Mouse (Mus musculus): Measurements from ENCODE around the gene D430042O09Rik. TPM values are rescaled to one million over a fixed set of nuclear protein-coding genes. Genes with fewer than 3 reads are reported as not detected.
"Not testable (repeated sequence)": the region's sequence is repeated elsewhere in the genome, so short reads cannot be mapped to it uniquely, and the experiment has no call there.

D430042O09Rik gene
- 6.8 and 7.6 TPM in 2 replicates for polyA plus RNA-seq (2015; fragmentation: Nextera tagmentation; extraction: Ambion mirVana)

DNA sequence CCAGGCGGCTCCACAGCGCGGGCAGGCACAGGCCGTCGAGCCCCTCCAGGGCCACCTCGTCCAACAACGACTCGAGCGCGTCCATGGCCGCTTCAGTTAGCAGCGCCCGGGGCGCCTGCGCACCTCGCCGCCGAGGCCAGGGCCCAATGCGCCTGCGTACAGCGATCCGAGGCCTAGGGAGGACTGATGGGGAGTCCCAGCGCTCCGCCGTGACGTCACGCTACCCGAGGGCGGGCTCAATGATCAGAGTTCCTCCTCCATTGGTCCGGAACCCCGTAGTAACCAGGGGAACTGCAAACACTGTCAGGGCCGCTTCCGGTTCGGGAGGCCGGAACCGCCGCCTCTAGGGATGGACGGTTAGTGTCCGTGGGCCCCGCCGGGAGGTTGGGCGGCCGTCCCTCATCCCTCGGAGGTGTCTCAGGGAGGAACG lies at the start of gene D430042O09Rik, which contains the start of gene Gtf3c1:
Gene D430042O09Rik (plus strand): TSS at position 296 of the 430 bp plus-strand sequence.
Gene Gtf3c1 (minus strand): TSS at position 188 of the 430 bp plus-strand sequence.
- H3K4me3 ChIP-seq = peak within 1 kb of the TSS; percentile 93
- ATAC-seq (ENCODE audit: low FRiP score) = peak; percentile 99

DNA sequence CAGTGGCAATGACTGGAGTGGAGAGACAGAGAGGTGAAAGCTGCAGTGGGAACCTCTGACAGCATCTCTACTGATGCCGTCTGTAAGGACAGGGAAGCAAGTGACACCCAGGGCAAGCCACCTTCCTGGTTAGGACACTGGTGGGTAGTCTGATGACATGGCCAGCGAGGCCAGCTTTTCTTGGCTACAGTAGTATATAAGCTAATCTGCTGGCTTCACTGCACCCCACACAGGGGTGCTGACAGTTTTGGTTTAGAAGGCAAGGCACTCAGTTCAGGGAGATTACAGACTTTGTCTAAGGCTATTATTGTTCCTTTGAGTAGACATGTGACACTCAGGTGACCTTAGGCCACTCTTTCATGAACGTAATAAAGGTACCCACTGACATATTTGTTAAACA lies 44.0 kb upstream of the D430042O09Rik start:
- H3K36me3 ChIP-seq = peaks cover 95% of the 10 kb centered on the region
- no peak for ATAC-seq (ENCODE audit: low FRiP score)
- no peaks in the 10 kb centered on the region for H3K27me3 ChIP-seq
- no peak overlapping the region for H3K9ac ChIP-seq
- H3K4me3 ChIP-seq = no peak overlapping the region
- no peak overlapping the region for H3K27ac ChIP-seq
- no peak overlapping the region for H3K4me2 ChIP-seq
- WGBS = 88% methylated on average over 3 of the region's 3 CpGs
- H3K9me3 ChIP-seq = no peaks in the 10 kb centered on the region
- no peaks in the 10 kb centered on the region for H3K4me1 ChIP-seq (replicated peaks)

More for the DNA sequence above, at the start of gene D430042O09Rik, which contains the start of gene Gtf3c1:
- Histone ChIP-seq H3K9me3 (no peaks in the 10 kb centered on the region), H3K27me3 (no peaks in the 10 kb centered on the region), H3K4me1 (replicated peaks) (peaks cover 42% of the 10 kb centered on the region), H3K36me3 (peaks cover 16% of the 10 kb centered on the region), H3K9ac (peak within 1 kb of the TSS; percentile 95), H3K4me2 (peak within 1 kb of the TSS; percentile 89), H3K27ac (peak within 1 kb of the TSS; percentile 96)
- under 1% methylated on average over 45 of the region's 45 CpGs for WGBS

DNA sequence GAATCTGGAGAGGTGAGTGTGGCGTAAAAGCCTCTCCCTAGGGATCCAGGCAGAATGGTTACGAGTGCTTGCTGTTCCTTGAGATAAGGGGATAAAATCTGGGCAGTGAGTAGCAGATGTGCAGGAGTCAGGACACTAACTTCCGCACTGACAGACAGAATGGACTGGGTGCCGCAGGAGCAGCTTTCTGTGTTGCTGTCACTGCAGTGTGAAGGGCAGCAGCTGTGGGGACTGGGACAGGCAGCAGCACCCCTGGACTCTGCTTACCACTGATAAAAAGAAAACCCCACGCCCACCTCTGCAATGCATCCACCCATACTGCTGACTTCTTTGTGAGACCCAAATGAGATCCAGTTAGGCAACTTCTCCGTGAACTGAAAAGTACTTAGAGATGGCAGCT lies 36.8 kb upstream of the D430042O09Rik start:
- no peaks in the 10 kb centered on the region for H3K4me1 ChIP-seq (replicated peaks)
- H3K4me2 ChIP-seq = no peak overlapping the region
- H3K27me3 ChIP-seq = no peaks in the 10 kb centered on the region
- H3K9me3 ChIP-seq = no peaks in the 10 kb centered on the region
- no peak for ATAC-seq (ENCODE audit: low FRiP score)
- 91% methylated on average over 6 of the region's 6 CpGs for WGBS
- no peak overlapping the region for H3K27ac ChIP-seq
- H3K9ac ChIP-seq = no peak overlapping the region
- peaks cover 99% of the 10 kb centered on the region for H3K36me3 ChIP-seq
- no peak overlapping the region for H3K4me3 ChIP-seq

DNA sequence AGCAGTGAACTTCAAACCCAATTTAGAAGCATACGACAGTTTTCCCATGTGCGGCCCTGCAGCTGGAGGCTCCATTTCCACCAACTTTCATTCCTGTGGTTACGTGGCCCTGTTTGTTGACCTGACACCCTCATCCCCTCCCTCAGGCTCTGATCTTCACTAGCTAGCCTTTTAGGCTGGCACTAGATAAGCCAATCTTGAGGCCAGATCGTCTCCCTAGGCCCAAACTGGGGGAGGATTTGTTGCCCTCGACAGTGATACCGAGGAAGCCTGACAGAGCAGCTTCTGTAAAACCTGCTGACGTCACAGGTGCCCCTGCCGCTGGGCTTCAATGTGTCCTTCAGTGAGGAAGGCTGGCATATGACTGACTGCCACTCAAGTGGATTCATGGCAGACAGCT lies 36.3 kb upstream of the D430042O09Rik start:
- peaks cover 99% of the 10 kb centered on the region for H3K36me3 ChIP-seq
- WGBS = 95% methylated on average over 8 of the region's 8 CpGs
- no peak overlapping the region for H3K27ac ChIP-seq
- ATAC-seq (ENCODE audit: low FRiP score) = no peak
- H3K4me2 ChIP-seq = no peak overlapping the region
- no peaks in the 10 kb centered on the region for H3K9me3 ChIP-seq
- no peak overlapping the region for H3K9ac ChIP-seq
- no peaks in the 10 kb centered on the region for H3K27me3 ChIP-seq
- no peaks in the 10 kb centered on the region for H3K4me1 ChIP-seq (replicated peaks)
- no peak overlapping the region for H3K4me3 ChIP-seq

DNA sequence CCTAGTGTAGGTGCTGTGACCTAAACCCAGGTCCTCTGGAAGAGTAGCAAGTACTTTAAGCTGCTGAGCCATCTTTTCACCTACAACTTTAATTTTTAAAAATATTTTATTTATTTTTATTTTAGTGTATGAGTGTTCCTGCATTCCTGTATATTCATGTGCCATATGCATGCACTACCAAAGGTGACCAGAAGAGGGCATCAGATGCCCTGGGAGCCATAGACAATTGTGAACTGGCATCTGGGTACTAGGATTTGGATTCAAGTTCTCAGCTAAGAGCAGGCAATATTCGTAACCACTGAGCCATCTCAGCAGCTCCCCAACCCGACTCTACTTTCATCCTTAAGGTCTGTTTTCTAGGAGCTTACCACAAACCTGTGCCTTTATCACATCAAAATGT lies 32.8 kb upstream of the D430042O09Rik start:
- Histone ChIP-seq H3K36me3 (peaks cover 99% of the 10 kb centered on the region), H3K4me1 (replicated peaks) (no peaks in the 10 kb centered on the region), H3K4me2 (no peak overlapping the region), H3K27ac (no peak overlapping the region), H3K4me3 (no peak overlapping the region), H3K27me3 (no peaks in the 10 kb centered on the region), H3K9ac (no peak overlapping the region), H3K9me3 (no peaks in the 10 kb centered on the region)
- 93% methylated on average over 2 of the region's 2 CpGs for WGBS
- no peak for ATAC-seq (ENCODE audit: low FRiP score)

DNA sequence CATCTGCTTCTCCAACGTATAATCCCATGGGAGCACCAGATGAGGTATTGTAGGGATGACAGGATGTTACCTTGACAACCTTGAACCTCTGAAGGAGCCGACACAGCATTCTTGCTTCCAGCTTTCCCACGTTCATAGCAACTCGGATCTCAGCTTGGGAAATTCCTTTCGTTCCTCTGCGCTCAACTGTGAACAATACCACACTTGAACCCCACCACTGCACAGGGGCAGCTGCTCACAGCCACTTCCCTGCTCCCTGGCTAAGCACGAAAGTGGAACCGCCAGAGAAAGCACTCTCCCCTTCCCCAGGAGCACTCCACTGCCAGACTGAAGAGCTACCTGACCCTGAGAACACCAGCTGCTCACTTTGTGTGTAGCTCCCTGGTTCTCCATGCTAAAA lies 28.9 kb upstream of the D430042O09Rik start:
- ATAC-seq (ENCODE audit: low FRiP score) = no peak
- WGBS = 70% methylated on average over 8 of the region's 8 CpGs
- Histone ChIP-seq H3K27me3 (no peaks in the 10 kb centered on the region), H3K9ac (no peak overlapping the region), H3K27ac (peak overlapping the region; percentile 32; the same call in 1 of the 2 replicates), H3K36me3 (peaks cover 92% of the 10 kb centered on the region), H3K4me2 (no peak overlapping the region), H3K9me3 (no peaks in the 10 kb centered on the region), H3K4me1 (replicated peaks) (no peaks in the 10 kb centered on the region), H3K4me3 (no peak overlapping the region)

DNA sequence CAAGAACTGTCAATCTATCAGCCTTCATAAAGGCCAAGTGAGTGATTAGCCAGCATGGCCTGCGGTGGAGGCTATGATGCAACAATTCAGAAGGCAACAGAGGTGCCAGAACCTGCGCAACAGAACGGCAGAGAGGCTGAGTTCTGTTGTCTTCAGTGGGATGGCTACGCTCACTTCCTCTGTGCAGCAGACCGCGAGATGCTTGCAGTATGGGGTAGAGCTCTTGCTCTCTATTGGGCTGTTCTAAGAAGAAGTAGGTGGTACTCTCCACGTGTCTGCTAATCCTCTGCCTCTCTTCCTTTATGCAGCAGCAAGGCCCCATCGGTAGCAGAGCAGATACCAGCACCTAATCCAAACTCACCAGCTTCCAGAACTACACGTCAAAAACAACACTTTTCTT lies 27.8 kb upstream of the D430042O09Rik start:
- Histone ChIP-seq H3K27me3 (no peaks in the 10 kb centered on the region), H3K9ac (no peak overlapping the region), H3K4me3 (no peak overlapping the region), H3K4me1 (replicated peaks) (no peaks in the 10 kb centered on the region), H3K27ac (no peak overlapping the region), H3K4me2 (no peak overlapping the region), H3K9me3 (no peaks in the 10 kb centered on the region), H3K36me3 (peaks cover 83% of the 10 kb centered on the region)
- ATAC-seq (ENCODE audit: low FRiP score) = no peak
- WGBS = 86% methylated on average over 9 of the region's 9 CpGs

DNA sequence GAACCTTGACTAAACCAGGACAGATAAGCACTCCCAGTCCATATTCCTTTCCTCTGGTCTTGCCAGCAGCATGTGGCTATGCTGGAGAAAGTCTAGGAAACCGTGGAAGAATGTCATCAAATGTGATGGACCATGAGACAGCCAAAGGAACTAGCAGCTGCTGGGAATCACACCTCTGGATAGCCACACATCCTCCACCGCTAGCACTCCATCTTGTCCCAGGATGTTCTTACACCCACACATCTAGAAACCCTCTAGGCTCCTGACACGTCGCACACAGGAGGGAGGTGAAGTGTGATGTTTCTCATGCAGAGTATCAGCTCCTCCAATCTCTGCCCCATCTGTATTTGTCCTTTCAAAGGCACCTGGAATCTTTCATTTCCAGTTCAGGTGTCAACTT lies 17.2 kb upstream of the D430042O09Rik start:
- Histone ChIP-seq H3K4me2 (no peak overlapping the region), H3K27ac (no peak overlapping the region), H3K36me3 (peaks cover 88% of the 10 kb centered on the region), H3K9me3 (no peaks in the 10 kb centered on the region), H3K4me1 (replicated peaks) (no peaks in the 10 kb centered on the region), H3K9ac (no peak overlapping the region), H3K4me3 (no peak overlapping the region), H3K27me3 (no peaks in the 10 kb centered on the region)
- WGBS = 97% methylated on average over 4 of the region's 4 CpGs
- no peak for ATAC-seq (ENCODE audit: low FRiP score)

DNA sequence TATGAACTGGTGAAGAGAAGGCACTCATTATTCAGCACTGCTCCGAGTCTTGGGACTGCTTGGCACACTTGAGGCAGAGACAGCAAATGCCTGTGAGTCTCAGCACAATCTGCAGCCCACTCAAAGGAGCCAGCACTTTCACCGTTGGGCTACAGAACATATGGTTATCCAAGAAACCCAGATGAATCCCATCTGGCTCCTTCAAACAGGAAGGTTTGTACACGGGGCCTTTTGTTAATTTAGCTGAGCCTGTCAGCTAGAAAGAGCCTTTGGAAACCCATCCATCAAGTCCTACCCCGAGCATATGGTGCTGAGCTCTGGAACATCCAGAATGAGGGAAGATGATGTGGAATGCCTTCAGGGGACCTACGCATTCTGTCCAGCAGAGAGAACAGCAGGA lies 13.6 kb upstream of the D430042O09Rik start:
- no peak overlapping the region for H3K9ac ChIP-seq
- no peak overlapping the region for H3K4me3 ChIP-seq
- H3K4me2 ChIP-seq = no peak overlapping the region
- H3K27ac ChIP-seq = no peak overlapping the region
- H3K9me3 ChIP-seq = peaks cover 4% of the 10 kb centered on the region
- ATAC-seq (ENCODE audit: low FRiP score) = no peak
- H3K4me1 ChIP-seq (replicated peaks) = no peaks in the 10 kb centered on the region
- peaks cover 99% of the 10 kb centered on the region for H3K36me3 ChIP-seq
- H3K27me3 ChIP-seq = no peaks in the 10 kb centered on the region
- WGBS = 73% methylated on average over 5 of the region's 5 CpGs

DNA sequence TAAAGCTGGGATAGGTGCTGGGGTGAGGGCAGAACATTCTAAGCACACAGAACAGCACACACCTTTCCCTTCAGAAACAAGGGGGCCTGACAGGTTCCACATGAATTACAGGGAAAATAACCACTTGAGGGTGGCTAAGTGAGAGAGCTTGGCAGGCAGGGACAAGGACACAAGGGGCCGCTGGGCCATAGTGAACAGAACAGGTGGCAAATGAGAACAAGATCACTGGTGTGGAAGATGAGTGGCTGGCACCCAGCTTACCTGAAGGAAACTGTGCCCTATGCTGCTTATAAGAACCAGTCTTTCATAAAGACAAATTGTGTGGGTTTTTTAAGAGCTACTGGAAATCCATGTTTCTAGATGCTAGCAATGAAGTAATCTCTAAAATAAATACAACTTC lies 4.9 kb upstream of the D430042O09Rik start:
- Histone ChIP-seq H3K27ac (no peak overlapping the region), H3K4me2 (no peak overlapping the region), H3K27me3 (no peaks in the 10 kb centered on the region), H3K9me3 (peaks cover 6% of the 10 kb centered on the region), H3K4me1 (replicated peaks) (peaks cover 29% of the 10 kb centered on the region), H3K4me3 (no peak overlapping the region), H3K36me3 (peaks cover 64% of the 10 kb centered on the region), H3K9ac (no peak overlapping the region)
- ATAC-seq (ENCODE audit: low FRiP score) = no peak
- WGBS = 90% methylated on average over 1 of the region's 1 CpGs

DNA sequence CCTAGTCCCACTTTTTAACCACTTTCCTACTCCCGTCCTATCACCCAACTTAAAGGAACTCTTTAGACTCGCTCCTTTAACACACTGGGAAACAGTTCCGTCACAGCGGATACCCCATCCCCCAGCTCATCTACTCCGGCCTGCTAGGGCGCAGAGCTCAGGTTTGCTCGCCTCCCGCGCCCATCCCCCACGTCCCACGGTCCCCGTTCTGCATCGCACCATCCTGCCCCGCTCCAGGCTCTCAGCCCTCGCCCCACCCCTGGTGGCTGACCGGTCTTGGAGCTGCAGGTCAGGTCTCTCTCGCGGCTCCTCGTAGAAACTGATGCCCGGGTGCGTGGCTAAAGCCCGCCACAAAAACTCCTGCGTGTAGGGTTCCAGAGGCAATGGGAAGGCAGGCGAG lies 502 bp upstream of the D430042O09Rik start:
- H3K4me1 ChIP-seq (replicated peaks) = peaks cover 42% of the 10 kb centered on the region
- H3K4me2 ChIP-seq = peak overlapping the region; percentile 89
- peak overlapping the region; percentile 96 for H3K27ac ChIP-seq
- no peaks in the 10 kb centered on the region for H3K27me3 ChIP-seq
- ATAC-seq (ENCODE audit: low FRiP score) = peak; percentile 89
- H3K9ac ChIP-seq = peak overlapping the region; percentile 95
- H3K36me3 ChIP-seq = peaks cover 20% of the 10 kb centered on the region
- peak overlapping the region; percentile 93 for H3K4me3 ChIP-seq
- under 1% methylated on average over 24 of the region's 24 CpGs for WGBS
- no peaks in the 10 kb centered on the region for H3K9me3 ChIP-seq

DNA sequence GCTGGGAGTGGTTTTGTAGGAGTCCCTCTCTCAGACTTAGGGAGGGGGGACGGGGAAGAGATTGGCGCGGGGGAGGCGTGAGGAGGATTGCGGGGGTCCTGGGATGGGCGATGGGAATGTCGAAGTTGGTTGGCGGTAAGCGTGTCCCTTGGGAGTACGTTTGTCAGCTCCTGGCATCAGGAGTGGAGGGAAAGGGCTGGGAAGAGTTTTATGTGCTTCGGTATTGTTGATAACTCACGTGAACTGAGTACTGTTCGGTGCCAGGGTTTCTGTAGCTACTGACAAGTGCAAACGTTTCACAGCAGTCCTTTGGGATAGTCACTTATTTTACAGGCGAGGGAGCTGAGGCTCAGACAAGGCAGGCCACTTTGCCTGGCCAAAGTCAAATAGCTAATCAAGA lies 412 bp downstream of the D430042O09Rik start:
- under 1% methylated on average over 14 of the region's 15 CpGs for WGBS
- Histone ChIP-seq H3K4me1 (replicated peaks) (peaks cover 42% of the 10 kb centered on the region), H3K4me3 (peak overlapping the region; percentile 93), H3K36me3 (peaks cover 11% of the 10 kb centered on the region), H3K27ac (peak overlapping the region; percentile 96), H3K9ac (peak overlapping the region; percentile 85), H3K4me2 (peak overlapping the region; percentile 81), H3K9me3 (no peaks in the 10 kb centered on the region), H3K27me3 (no peaks in the 10 kb centered on the region)
- ATAC-seq (ENCODE audit: low FRiP score) = no peak; the same call in 1 of the 2 replicates

DNA sequence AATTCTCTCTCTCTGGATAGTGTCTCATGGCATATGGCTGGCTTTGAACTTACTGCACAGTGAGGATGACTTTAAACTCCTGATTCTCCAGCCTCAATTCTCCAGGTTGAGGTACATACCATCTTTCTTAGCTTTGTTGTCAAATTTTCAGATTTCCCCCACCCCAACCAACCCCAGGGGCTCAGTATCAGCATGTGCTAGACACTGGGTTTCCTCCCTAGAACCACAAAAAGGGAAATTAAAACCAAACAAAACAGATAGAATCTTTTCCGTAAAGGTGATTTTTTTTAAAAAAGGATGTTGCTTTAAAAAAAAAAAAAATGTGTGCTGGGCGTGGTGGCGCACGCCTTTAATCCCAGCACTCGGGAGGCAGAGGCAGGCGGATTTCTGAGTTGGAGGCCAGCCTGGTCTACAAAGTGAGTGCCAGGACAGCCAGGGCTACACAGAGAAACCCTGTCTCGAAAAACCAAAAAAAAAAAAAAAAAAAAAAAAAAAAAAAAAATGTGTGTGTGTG lies 5.9 kb downstream of the D430042O09Rik start:
- H3K9me3 ChIP-seq; H3K4me2 ChIP-seq; H3K27ac ChIP-seq; H3K4me1 ChIP-seq (replicated peaks); H3K36me3 ChIP-seq; H3K9ac ChIP-seq; H3K27me3 ChIP-seq; ATAC-seq (ENCODE audit: low FRiP score); H3K4me3 ChIP-seq: not testable (repeated sequence)
- 90% methylated on average over 6 of the region's 7 CpGs for WGBS
